Mouse (Mus musculus) kidney, adult 11 months (tissue): Measurements from ENCODE around the gene Apon.
A peak's percentile ranks its signal among the peaks of the same experiment; 100 is the strongest.
"Not testable (repeated sequence)": the region's sequence is repeated elsewhere in the genome, so short reads cannot be mapped to it uniquely, and the experiment has no call there.

Experiments
- DNase-seq: peaks from one replicate; pipeline ENCODE4 v3.0.0; 2022

Apon gene

DNA sequence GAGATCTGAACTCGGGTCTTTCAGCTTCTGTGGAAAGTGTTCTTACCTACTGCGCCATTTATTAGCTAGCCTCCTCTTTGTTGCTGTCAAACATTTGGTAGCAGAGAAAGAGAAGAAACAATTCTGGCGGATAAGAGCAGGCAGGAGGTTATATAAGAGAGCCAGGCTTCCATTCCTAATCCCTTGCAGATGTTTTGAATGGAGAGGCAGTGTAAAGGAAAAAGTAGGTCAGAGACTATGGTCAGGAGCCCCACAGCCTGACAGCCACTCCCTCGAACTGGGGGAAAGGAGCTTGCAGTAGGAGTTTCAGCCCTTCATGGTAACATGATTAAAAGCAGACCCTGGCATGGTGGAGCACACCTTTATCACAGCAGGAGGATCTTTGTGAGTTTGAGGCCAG is 17.6 kb upstream of the Apon start:
- DNase-seq, result no peak

DNA sequence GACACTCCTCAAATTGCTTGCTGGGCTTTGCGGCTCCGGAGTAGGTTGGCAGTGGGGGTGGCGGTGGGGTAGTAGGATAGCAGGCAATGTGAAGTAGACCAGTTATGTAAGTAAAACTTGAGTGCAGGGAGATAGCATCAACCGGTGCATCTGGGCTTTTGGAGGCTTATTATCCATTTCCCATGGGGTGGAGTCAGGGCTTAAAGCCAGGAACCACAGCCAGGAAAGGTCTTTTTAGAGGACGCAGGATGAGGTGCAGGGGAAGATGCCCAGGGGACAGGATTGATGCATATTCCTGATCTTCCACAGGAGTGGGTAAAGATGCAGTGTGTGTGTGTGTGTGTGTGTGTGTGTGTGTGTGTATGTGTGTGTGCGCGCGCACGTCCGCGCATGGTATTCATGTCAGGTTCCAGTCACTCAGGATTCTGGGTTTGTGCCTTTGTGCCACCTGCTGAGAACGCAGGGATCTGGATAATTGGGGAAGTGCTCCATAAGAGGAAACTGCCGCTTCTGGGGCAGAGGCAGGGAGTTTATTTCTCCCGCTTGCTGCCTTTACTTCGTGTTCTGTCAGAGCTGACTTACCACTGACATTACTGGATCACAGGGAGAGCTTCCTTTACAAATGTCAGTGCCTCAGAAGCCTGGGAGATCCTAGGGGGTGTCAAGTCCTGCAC is 16.0 kb upstream of the Apon start:
- DNase-seq, result no peak

DNA sequence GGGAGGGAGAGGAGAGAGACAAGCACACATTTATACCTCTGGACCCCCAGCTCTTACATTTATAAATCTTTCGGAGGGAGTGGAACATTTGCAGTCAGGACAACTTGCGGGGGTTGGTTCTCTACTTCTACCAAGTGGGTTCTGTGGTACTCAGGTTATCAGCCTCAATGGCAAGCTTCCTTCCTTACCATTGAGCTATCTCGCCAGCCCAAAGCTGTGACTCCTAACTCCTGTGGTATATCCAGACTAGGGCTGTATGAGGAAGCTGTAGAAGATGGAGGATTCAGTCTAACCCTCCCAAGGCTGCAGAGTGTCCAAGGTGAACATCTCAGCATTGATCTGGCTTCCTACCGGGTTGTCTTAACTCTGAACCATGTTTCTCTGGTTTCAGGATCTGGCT is 14.8 kb upstream of the Apon start:
- DNase-seq, result no peak

DNA sequence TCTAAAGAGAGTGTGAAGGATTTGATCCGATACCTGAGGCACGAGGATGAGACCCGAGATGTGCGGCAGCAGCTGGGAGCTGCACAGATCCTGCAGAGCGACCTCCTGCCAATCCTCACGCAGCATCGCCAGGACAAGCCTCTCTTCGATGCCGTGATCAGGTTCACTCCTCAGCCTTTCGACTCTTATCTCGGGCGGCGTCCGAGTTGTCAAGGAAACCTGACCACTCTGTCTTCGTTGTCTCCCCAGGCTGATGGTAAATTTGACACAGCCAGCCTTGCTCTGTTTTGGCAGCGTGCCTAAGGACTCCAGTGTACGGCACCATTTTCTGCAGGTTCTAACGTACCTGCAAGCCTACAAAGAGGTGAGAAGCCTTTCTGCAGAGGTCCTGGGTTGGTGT is 13.8 kb upstream of the Apon start:
- DNase-seq, result no peak

DNA sequence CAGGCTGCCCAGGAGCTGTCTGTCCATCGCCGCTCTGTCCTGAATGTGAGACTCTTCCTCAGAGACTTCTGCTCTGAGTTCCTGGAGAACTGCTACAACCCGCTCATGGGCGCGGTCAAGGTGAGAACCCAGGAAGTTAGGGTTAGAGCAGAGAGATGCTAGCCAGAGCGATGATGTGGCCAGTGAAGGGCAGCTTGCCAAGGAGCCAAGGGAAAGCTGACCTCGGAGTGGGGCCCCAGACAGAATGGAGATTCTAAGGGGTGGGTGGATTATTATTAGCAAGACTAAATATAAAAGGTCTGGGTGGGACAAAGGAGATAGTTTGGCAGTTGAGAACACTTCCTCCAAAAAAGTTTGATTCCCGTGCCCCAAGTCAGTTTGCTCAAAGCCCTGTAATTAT is 10.6 kb upstream of the Apon start:
- no peak for DNase-seq

DNA sequence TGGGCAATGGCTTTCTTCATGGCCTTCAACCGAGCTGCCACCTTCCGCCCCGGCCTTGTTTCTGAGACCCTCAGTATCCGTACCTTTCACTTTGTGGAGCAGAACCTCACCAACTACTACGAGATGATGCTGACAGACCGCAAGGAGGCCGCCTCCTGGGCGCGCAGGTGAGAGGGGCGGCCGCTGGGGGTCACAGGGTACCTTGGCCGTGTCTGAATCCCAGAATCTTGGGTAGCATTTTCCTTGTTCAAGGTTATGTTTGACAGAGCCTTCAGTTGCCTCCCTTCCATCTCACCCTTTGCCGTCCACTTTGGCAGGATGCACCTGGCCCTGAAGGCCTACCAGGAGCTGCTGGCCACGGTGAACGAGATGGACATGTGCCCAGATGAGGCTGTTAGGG is 9.8 kb upstream of the Apon start:
- DNase-seq, result no peak

DNA sequence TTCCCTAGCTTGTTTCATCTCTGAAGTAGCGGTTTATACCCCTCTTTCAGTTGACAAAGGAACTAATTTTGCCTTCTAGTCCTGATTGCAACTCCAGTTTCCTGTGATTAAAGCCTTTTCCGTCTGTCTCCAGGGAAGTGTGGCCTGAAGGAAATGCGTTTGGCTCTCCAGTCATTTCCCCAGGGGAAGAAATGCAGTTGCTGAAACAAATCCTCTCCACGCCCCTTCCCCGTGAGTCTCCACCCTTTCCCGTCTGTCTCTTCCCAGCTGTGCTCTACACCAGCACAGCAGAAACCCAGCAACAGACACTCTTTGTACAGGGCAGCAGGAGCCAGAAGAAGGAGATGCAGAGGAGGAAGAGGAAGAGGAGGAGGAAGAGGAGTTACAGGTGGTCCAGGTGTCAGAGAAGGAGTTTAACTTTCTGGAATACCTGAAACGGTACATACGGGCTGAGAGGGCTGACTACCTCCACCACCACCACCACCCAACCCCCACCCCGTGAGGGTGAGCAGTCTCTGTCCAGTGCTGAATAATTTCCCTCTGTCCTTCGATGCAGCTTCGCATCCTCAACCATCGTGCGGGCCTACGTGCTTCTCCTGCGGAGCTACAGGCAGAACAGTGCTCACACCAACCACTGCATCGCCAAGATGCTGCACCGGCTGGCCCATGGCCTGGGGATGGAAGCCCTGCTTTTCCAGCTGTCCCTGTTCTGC is 6.7 kb upstream of the Apon start:
- DNase-seq, result peak; percentile 57

DNA sequence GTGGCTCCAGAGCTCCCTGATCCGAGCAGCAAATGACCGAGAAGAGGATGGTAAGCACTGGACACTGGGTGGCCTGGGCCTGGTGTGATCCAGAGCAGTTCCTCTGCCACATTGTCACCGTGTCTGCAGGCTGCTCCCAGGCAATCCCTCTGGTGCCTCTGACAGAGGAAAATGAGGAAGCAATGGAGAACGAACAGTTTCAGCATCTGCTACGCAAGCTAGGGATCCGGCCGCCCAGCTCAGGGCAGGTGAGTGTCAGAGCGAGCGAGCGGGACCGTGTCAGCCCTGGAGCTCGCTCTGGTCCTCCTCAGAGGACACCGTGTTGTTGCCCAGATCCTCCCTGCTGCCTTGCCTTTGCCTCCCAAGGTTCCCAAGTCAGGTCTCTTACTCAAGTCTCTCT is 3.3 kb upstream of the Apon start:
- DNase-seq, result no peak

DNA sequence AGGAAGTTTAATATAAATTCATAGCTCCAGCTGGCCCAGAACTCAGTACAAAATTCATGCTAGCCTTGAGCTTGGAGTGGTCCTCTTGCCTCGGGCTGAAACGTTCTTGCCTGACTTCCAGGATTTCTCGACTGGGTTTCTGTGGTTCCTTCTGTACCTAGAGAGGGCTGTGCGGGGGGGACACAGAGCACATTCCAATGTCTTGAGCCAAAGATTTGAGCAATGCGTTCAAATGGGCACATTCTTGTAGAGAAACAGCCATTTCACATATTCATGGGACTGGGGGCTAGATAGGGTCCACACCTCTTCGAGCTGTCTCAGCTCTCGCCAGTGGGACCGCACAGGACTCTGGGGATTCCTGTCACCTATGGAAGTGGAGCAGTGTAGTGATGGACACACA is 2.0 kb downstream of the Apon start:
- DNase-seq, result no peak

DNA sequence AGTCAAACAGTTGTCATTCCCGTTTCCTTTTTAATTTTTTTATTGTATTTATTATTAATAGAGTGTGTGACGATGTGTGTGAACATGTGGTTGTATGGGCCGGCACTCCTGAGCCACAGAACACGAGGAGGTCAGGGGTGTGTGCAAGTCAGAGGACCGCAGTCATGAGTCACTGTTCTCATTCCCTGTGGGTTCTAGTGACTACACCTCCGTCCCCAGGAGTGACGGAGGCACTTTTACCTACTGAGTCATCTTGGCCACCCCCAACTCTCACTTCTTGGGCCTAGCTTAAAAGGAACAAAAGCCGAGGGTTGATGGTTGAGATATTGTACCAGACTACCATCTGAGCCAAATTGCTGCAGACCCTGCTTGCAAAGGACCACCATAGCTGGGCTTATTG is 2.4 kb downstream of the Apon start:
- DNase-seq, result no peak

DNA sequence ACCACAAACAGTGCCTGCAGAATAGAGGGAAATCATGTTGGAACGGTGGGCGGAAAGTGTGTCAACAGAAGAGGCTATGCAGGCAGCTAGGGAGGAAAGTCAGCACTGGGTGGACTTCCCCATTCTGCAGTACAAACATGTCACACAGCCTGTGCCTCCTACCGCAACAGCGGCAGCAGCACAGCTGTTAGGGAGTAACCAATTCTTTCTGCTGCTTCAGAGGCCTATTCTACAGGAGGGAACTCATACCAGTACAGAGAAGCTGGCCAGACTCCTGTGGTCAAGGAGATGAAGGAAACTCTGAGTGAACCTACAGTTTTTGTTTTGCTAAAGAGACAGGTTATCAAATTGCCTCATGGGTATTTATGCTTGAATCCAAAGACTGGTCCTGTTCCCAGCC is 5.1 kb downstream of the Apon start:
- no peak for DNase-seq

DNA sequence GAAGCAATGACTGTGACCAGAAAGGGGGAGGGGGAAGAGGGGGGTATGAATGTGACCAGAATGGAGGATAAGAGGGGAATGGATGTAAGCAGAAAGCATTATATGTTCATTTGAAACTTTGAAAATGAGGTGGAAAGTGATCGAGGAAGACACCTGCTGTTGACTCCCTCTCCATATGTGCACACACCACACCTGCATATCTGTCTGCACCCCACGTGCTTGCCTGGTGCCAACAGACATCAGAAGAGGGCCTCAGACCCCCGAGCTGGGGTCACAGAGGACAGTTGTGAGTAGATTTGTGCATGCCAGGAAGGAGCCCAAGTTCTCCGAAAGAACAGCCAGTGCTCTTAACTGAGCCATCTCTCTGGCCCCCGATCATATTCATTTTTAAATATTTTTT is 6.0 kb downstream of the Apon start:
- no peak for DNase-seq

DNA sequence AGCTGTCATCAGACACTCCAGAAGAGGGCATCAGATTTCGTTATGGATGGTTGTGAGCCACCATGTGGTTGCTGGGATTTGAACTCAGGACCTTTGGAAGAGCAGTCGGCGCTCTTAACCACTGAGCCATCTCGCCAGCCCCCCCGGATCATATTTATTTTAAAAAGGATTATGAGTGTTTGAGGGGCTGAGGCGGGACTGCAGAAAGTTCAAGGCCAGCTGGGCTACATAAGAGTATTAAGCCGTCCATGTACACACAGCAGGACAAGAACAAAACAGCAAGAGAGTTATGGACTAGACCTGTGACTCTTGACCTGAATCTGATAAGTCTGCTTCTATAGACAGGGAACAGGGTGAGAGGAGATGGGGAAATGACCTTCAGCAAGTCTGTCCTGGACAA is 6.5 kb downstream of the Apon start:
- not testable (repeated sequence) for DNase-seq

DNA sequence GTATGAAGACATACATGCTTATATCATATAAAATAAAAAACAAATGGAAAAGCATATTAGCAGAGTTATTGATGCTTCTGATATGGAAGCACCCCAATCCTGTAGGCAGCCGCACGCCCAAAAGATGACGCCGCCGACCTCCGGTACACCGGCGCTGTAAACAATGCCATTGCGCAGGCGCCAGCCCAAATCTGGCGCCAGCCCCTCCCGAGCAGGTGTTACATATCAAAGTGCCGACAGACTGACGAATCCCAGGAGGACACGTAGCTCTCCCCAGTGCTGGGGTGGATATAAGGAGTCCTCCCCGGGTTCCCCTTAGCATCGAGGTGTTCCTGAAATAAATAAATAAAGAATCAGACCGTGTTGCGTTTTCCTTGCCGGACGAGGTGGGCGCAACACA is 8.4 kb downstream of the Apon start:
- no peak for DNase-seq

DNA sequence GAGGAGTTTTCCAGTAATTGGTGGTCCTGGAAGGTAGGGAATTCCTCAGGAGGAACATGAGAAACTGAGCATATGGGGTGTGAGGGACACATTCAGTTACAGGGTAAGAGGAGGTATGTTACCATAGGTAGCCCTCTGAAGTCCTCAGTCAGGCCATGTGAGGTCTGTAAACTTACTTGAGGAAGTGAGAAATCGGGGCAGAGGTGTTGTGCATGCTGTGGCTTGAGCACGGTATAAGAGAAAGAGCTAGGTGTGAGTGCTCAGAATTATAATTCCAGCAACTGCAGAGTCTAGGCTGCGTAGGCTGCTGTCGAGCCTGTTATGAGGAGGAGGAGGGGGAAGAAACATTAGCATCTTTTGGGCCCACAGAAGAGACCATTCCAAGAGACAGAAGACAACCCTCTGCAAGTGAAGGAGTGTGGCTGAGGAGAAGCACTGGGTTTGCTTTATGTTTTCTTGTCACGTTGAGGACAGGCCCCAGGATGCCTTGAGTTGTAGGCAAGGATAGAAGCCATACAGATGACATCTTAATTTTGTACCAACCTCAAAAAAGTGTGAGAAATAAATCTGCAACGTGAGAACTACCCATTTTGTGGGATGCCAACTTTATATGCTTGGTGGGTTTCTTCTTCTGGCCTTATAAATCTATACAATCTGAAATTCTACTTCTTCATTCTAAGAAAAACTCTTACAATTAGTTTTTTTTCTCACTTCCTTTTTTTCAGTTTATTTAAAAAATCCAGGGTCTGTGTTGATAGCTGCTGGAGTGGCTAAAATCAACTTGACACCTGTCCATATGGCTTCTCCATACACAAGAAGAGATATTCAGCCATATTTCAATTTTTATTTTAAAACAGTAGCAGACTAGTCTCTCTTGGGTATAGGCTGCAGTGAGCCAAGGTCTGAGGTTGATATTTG is 9.8 kb downstream of the Apon start:
- DNase-seq, result no peak

DNA sequence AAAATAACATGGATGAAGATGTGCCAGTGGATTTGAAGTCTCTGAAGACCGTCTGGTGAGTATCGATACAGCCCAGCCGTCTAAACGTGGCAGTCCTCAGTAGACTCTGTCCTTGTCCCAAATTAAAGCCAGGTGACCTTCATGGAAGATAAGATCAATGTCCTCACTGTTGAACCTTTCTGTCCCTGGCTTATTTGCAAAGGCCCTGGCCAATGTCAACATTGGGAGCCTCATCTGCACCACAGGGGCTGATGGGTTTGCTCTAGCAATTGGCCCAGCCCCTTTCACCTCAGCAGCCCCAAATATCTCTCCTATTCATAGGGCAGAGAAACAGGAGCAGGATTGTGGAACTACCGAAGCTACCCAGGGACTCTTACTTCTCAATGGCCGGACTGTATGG is 14.5 kb downstream of the Apon start, which contains the start of gene Apof:
Gene Apof (plus strand): TSS at position 301 of the 400 bp plus-strand sequence.
- no peak for DNase-seq

DNA sequence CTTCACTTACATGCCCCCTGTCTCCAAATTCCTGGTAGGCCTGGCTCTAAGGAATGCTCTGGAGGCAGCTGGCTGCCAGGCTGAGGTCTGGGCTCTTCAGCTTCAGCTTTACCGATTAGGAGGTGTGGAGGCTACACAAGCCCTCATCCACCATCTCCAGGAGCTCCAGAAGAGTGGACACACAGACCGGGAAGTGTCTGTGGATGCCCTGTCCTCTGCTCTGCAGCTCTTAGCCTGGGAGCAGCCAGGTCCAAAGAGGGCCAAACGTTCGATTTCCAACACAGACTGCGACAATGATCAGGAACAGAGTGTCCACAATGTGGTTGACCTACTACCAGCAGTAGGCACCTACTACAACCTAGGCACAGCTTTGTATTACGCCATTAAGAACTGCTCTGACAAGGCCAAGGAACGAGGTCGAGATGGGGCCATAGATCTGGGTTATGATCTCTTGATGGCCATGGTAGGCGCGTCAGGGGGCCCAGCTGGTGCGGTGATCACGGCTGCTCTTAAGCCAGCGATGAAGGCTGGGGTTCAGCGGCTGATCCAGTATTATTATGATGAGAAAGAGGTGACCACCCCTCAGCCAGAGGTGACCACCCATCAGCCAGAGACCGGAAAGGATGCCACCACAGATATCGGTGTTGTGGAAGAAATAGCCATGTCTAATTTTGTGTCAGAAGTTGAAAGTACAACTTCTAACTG is 15.5 kb downstream of the Apon start:
- DNase-seq, result no peak

DNA sequence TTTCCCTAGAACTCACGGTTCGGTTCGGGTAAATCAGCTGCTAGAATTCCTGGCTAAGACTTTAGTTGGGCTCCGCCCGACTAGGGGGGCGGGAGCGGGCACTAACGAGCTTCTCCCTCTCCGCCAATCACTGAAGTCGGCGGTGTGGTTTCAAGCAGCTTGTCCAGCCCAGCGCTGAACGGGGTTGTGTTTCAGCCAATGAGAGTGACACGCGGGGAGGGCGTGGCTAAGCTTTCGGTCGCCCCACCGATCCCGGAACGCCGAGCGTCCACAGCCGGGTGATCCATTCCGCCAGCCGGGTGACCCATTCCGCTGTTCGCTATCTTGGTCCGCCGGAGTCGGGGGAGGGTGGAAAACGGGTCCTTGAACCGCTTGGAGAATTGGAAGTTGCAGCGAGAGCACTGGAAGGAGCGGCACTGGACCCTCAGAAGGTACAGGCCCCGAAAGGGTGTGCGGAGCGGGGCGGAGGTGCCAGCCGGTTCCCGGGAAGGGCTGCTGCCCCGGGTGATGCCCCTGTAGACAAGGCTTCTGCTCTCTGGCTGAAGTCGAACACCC is 16.5 kb downstream of the Apon start, which contains the start of gene Stat2:
Gene Stat2 (plus strand): TSS at position 273 of the 555 bp plus-strand sequence.
- peak; percentile 99 for DNase-seq

DNA sequence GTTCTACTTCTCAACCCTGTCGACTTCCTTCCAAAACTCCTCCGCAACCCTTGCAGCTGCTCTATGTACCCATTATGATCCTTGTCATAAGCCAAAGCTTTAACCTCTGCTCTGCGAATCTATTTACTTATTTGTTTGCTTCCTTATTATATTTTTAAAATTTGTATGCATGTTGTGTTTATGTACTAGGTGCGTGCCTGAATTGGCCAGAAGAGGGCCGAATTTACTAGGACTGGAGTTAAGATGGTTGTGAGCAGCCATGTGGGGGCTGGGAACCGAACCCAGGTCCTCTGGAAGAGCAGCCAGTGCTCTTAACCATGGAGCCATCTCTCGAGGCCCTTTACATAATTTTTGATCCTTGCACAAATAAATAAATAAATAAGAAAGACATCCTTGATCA is 17.0 kb downstream of the Apon start:
- DNase-seq, result no peak

DNA sequence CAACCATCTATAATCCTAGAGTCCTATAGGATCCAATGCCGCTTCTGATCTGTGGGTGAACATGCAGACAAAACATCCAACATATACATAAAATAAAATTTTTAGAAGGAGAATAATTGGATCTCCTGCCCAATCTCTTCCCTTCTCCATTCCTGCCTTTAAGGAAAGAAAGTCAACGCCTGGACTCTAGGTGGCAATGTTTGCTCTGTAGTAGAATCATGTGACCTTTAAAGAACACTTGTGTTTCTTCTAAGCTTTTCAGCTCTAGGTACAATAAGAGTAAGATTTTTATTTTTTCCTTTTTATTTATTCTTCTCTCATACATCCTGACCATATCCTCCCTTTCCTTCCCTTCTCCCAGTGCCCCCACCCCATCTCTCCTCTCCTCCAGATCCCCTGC is 18.0 kb downstream of the Apon start:
- DNase-seq, result no peak

DNA sequence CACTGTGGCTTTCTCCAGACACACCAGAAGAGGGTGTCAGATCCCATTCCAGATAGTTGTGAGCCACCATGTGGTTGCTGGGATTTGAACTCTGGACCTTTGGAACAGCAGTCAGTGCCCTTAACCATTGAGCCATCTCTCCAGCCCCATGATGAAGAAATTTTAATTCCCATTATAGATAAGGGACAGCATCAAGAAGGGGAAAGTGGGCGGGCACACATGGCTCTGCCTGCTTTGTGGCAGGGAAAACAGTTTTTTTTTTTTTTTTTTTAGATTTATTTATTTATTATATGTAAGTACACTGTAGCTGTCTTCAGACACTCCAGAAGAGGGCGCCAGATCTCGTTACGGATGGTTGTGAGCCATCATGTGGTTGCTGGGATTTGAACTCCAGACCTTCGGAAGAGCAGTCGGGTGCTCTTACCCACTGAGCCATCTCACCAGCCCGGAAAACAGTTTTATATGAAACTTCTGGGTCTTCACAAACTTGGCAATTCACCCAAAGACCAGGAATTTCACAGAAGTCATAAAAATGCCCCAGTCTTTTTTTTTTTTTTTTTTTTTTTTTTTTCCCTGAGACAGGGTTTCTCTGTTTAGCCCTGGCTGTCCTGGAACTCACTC is 19.0 kb downstream of the Apon start:
- DNase-seq, result not testable (repeated sequence)

DNA sequence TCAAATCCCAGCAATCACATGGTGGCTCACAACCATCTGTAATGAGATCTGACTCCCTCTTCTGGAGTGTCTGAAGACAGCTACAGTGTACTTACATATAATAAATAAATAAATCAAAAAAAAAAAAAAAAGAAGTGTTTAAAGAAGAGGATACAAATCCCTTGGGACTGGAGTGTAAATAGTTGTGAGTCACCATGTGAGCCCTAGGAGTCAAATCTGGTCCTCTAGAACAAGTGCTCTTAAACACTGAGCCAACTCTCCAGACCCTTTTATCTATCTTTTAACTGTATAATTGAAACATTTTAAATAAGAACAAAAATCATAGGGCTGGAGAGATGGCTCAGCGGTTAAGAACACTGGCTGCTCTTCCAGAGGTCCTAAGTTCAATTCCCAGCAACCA is 21.5 kb downstream of the Apon start:
- DNase-seq, result not testable (repeated sequence)
